Mouse (Mus musculus) hindbrain, embryonic 14.5 days (tissue): ENCODE data around the gene Gtf2h2. TPM values are rescaled to one million over a fixed set of nuclear protein-coding genes. Genes with fewer than 3 reads are reported as not detected.
A peak's percentile ranks its signal among the peaks of the same experiment; 100 is the strongest.
"Not testable (repeated sequence)": the region's sequence is repeated elsewhere in the genome, so short reads cannot be mapped to it uniquely, and the experiment has no call there.

Source experiments
- ATAC-seq: fragments of 200-750 bp; cut with Nextera tagmentation; 2 replicates; pipeline ENCODE4 v1.8.0; 2017; ENCODE audit warnings: moderate number of reproducible peaks, mild to moderate bottlenecking, moderate TSS enrichment, moderate library complexity; ENCODE audit not compliant: low FRiP score
- DNase-seq: peaks from one replicate; pipeline ENCODE4 v3.0.0-alpha.2; 2015; ENCODE audit warnings: low spot score
- H3K27ac ChIP-seq: fragments of 300-500 bp; sonication (generic); 2 replicates; pipeline ENCODE4 v1.5.1; 2014; ENCODE audit warnings: mild to moderate bottlenecking, moderate library complexity
- H3K27me3 ChIP-seq: fragments of 300-500 bp; sonication (generic); 2 replicates; pipeline ENCODE4 v1.6.1; 2014; ENCODE audit warnings: mild to moderate bottlenecking, low read length, mixed read lengths; ENCODE audit not compliant: control insufficient read depth, insufficient read depth
- H3K36me3 ChIP-seq: fragments of 300-500 bp; sonication (generic); replicated peaks from 2 replicates; pipeline ENCODE4 v1.6.1; 2014; ENCODE audit not compliant: control insufficient read depth, insufficient read depth
- H3K4me1 ChIP-seq: fragments of 300-500 bp; sonication (generic); replicated peaks from 2 replicates; pipeline ENCODE4 v1.6.1; 2014; ENCODE audit warnings: antibody characterized with exemption, low read length, mixed read lengths; ENCODE audit not compliant: control insufficient read depth, insufficient read depth
- H3K4me2 ChIP-seq: fragments of 300-500 bp; sonication (generic); replicated peaks from 2 replicates; pipeline ENCODE4 v1.6.1; 2014; ENCODE audit warnings: mild to moderate bottlenecking, moderate library complexity
- H3K4me3 ChIP-seq: fragments of 300-500 bp; sonication (generic); replicated peaks from 2 replicates; pipeline ENCODE4 v1.5.1; 2014; ENCODE audit warnings: mild to moderate bottlenecking, low read length
- H3K9ac ChIP-seq: fragments of 300-500 bp; sonication (generic); 2 replicates; pipeline ENCODE4 v1.6.1; 2014
- H3K9me3 ChIP-seq: fragments of 300-500 bp; sonication (generic); 2 replicates; pipeline ENCODE4 v1.6.1; 2016; ENCODE audit warnings: low read length; ENCODE audit not compliant: control insufficient read depth
- WGBS: fragments of 180-500 bp; shearing (Covaris S2); extraction: QIAGEN DNeasy Blood & Tissue Kit; methylation state at CpG from one replicate; pipeline ENCODE4 v1.1.7; 2014; 5-methylcytosine and 5-hydroxymethylcytosine counted together
- polyA plus RNA-seq: library from polyadenylated mRNA; unstranded; fragments of >200 nt; fragmentation: Nextera tagmentation; extraction: Ambion mirVana; gene quantifications from 2 replicates; pipeline ENCODE4 v1.2.1, GENCODE M21; 2014

Gtf2h2 gene
- polyA plus RNA-seq, 1 experiment from 2014 or later, result 81.3 TPM

GRCm38 (mm10) chr13:100519162-100519561 lies 26.8 kb upstream of the Gtf2h2 start:
- Histone ChIP-seq H3K4me2 (no peak overlapping the region), H3K27me3 (no peaks in the 10 kb centered on the region), H3K4me3 (no peak overlapping the region), H3K27ac (no peak overlapping the region), H3K4me1 (no peaks in the 10 kb centered on the region; the same call in 1 of the 2 replicates), H3K9me3 (no peaks in the 10 kb centered on the region), H3K36me3 (no peaks in the 10 kb centered on the region), H3K9ac (no peak overlapping the region)
- ATAC-seq (no peak), DNase-seq (no peak)
- 74% methylated on average over 2 of the region's 2 CpGs for WGBS

DNA sequence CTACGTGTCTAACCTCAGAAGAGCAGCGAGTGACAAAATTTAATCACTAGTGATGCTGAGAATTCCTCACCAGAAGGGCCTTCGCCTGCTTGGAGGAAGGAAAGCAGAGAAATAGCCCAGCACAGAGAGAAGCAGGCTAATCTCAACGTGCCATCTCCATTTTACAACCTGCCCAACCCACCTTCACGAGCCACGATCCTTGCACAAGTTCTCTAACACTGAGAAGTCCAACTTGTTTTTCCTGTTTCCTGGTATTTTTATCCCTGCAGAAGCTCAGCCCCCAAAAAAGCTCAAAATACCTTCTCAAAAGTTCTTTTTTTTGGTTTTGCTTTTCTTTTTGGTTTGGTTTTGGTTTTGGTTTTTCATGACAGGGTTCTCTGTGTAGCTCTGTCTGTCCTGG lies 25.8 kb upstream of the Gtf2h2 start:
- ATAC-seq, result no peak
- Histone ChIP-seq H3K9me3 (no peaks in the 10 kb centered on the region), H3K4me2 (no peak overlapping the region), H3K9ac (no peak overlapping the region), H3K27ac (no peak overlapping the region), H3K4me3 (no peak overlapping the region), H3K4me1 (no peaks in the 10 kb centered on the region; the same call in 1 of the 2 replicates), H3K36me3 (no peaks in the 10 kb centered on the region), H3K27me3 (no peaks in the 10 kb centered on the region)
- 86% methylated on average over 6 of the region's 6 CpGs for WGBS
- no peak for DNase-seq

DNA sequence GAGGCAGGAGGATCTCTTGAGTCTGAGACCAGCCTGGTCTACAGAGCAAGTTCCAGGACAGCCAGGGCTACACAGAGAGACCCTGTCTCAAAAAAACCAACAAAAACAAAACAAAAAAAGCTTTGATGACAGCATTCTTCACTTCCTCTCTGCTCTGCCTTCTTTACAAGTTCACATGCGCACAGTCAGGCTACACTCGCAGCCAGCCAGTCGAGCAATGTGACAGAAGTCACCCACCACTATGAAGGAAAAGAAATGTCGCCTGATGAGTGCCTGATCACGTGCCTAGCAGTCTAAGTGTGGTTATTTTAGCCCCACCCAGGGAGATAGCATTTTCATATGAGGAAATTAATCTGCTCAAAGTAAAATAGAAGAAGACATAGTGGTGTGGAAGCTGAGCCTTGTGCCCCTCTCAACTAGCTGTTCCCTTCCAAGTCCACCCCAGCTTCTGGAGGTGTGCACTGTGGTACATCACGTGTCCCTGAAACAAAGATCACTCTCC lies 25.3 kb upstream of the Gtf2h2 start:
- WGBS, result 91% methylated on average over 6 of the region's 6 CpGs
- Histone ChIP-seq H3K27ac (no peak overlapping the region), H3K9ac (no peak overlapping the region), H3K27me3 (no peaks in the 10 kb centered on the region), H3K36me3 (no peaks in the 10 kb centered on the region), H3K9me3 (no peaks in the 10 kb centered on the region), H3K4me1 (no peaks in the 10 kb centered on the region; the same call in 1 of the 2 replicates), H3K4me2 (no peak overlapping the region), H3K4me3 (no peak overlapping the region)
- DNase-seq, result no peak
- no peak for ATAC-seq

GRCm38 (mm10) chr13:100516213-100517105 lies 24.1 kb upstream of the Gtf2h2 start:
- Histone ChIP-seq H3K4me2 (no peak overlapping the region), H3K9me3 (no peaks in the 10 kb centered on the region), H3K4me3 (no peak overlapping the region), H3K27me3 (no peaks in the 10 kb centered on the region), H3K27ac (0 out of 2 replicates have a peak overlapping the region, but pooled peaks have one; percentile 10), H3K36me3 (no peaks in the 10 kb centered on the region), H3K9ac (no peak overlapping the region), H3K4me1 (no peaks in the 10 kb centered on the region; the same call in 1 of the 2 replicates)
- ATAC-seq, result no peak
- WGBS, result 57% methylated on average over 12 of the region's 12 CpGs
- peak; percentile 25 for DNase-seq

DNA sequence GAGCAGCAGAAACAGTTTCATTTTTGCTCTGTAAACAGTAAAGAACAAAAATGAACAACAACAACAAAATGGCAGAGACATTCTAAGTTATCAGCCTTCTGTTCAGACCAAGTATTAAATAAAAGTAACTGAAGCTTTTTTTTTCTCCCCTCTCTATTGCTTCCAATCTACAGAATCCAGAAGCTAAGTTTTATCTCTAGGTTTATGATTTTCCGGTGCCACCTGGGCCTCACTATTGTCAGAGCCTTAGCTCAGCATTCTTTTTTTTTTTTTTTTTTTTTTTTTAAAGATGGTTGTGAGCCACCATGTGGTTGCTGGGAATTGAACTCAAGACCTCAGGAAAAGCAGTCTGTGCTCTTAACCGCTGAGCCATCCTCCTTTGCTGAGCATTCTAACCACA lies 20.4 kb upstream of the Gtf2h2 start:
- Histone ChIP-seq H3K36me3 (no peaks in the 10 kb centered on the region), H3K4me1 (no peaks in the 10 kb centered on the region; the same call in 1 of the 2 replicates), H3K9me3 (no peaks in the 10 kb centered on the region), H3K4me2 (no peak overlapping the region), H3K9ac (no peak overlapping the region), H3K27me3 (no peaks in the 10 kb centered on the region), H3K27ac (no peak overlapping the region), H3K4me3 (no peak overlapping the region)
- DNase-seq (no peak), ATAC-seq (no peak)
- WGBS, result 92% methylated on average over 2 of the region's 2 CpGs

- H3K27ac ChIP-seq, result no peak overlapping the region
- DNase-seq (no peak), ATAC-seq (no peak)
- H3K27me3 ChIP-seq, result no peaks in the 10 kb centered on the region
- no peak overlapping the region for H3K9ac ChIP-seq
- no peaks in the 10 kb centered on the region; the same call in 1 of the 2 replicates for H3K4me1 ChIP-seq
- no peaks in the 10 kb centered on the region for H3K9me3 ChIP-seq
- H3K4me2 ChIP-seq, result no peak overlapping the region
- no peak overlapping the region for H3K4me3 ChIP-seq
- H3K36me3 ChIP-seq, result no peaks in the 10 kb centered on the region
- WGBS, result 76% methylated on average over 4 of the region's 4 CpGs
Observed at GRCm38 (mm10) chr13:100511860-100512364, 19.5 kb upstream of the Gtf2h2 start.

DNA sequence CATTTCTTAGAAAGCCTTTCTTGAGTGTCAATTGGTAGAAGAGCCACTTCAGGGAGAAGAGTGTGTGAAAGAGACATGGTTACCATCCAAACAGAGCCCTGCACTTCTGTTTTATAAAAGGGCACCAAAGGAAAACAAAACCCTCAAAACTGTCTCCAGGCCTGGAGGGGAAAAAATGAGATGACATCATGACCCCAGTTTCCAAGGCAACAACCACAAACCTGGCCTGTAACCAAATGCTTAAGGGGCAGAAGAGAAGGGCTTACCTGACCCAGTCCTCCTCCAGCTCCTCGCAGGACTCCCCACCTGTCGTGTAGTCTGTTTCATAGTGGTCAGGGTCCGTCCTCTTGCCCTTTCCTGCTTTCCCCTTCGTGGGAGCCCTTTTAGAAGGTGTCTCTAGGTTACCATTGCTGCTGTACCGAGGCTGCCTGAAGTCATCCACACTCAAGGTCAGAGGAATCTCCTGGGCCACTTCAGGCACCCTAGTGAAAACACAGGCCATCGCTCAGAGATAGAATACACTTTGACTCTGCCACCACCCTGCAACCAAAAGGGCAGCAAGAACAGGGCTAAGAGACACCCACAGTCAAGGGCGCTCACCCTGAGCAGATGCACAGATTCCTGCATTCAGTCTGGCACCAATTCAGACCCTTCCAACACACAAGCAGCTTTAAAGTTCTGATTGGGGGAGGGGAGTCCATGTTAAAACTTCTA lies 18.9 kb upstream of the Gtf2h2 start:
- ATAC-seq (no peak), DNase-seq (no peak)
- Histone ChIP-seq H3K4me2 (no peak overlapping the region), H3K27ac (no peak overlapping the region), H3K4me1 (no peaks in the 10 kb centered on the region), H3K4me3 (no peak overlapping the region), H3K9ac (no peak overlapping the region), H3K9me3 (no peaks in the 10 kb centered on the region), H3K27me3 (no peaks in the 10 kb centered on the region), H3K36me3 (no peaks in the 10 kb centered on the region)
- 75% methylated on average over 7 of the region's 7 CpGs for WGBS

DNA sequence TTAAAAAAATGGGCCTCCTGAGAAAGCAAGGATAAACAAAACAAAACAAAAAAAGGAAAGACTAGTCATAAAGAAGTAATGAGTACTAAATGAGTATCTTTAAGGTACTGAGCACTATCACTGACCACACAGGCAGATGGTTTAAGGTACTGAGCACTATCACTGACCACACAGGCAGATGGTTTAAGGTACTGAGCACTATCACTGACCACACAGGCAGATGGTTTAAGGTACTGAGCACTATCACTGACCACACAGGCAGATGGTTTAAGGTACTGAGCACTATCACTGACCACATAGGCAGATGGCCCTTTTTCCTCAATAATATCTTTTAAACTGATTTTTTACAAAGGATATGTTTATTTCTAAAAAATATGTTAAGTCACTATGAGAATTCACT lies 7.2 kb upstream of the Gtf2h2 start:
- not testable (repeated sequence) for H3K27ac ChIP-seq, H3K4me1 ChIP-seq, DNase-seq, H3K9me3 ChIP-seq, H3K9ac ChIP-seq, H3K4me2 ChIP-seq, H3K36me3 ChIP-seq, ATAC-seq, H3K27me3 ChIP-seq, H3K4me3 ChIP-seq

- DNase-seq (no peak), ATAC-seq (no peak)
- Histone ChIP-seq H3K4me2 (no peak overlapping the region), H3K4me1 (peaks cover 7% of the 10 kb centered on the region), H3K4me3 (no peak overlapping the region), H3K9ac (no peak overlapping the region), H3K27me3 (no peaks in the 10 kb centered on the region), H3K27ac (no peak overlapping the region), H3K9me3 (no peaks in the 10 kb centered on the region), H3K36me3 (no peaks in the 10 kb centered on the region)
- 88% methylated on average over 4 of the region's 4 CpGs for WGBS
Observed at GRCm38 (mm10) chr13:100495337-100495736, 3.0 kb upstream of the Gtf2h2 start.
